Mouse (Mus musculus): ENCODE data around the gene Myt1l. TPM values are rescaled to one million over a fixed set of nuclear protein-coding genes. Genes with fewer than 3 reads are reported as not detected.

The Myt1l gene
- polyA plus RNA-seq, 1 experiment, result 369 TPM

GRCm38 (mm10) chr12:29755086-29755871, 227.1 kb downstream of the Myt1l start:
- Histone ChIP-seq H3K4me1 (ENCODE audit: control insufficient read depth, insufficient read depth, low read length) (no peaks in the 10 kb centered on the region), H3K27ac (ENCODE audit: insufficient read depth, low read depth, low read length) (no peak overlapping the region), H3K4me3 (ENCODE audit: insufficient read depth, low read depth, low read length) (no peak overlapping the region)
- 79% methylated on average over 5 of the region's 5 CpGs for WGBS
- TF ChIP-seq POLR2A (IDR thresholded peaks at IDR 0.05; ENCODE audit: insufficient read depth, low read depth, low read length) (no peak), CTCF (IDR thresholded peaks at IDR 0.05; ENCODE audit: insufficient read depth, low read depth, low read length) (no peak)

DNA sequence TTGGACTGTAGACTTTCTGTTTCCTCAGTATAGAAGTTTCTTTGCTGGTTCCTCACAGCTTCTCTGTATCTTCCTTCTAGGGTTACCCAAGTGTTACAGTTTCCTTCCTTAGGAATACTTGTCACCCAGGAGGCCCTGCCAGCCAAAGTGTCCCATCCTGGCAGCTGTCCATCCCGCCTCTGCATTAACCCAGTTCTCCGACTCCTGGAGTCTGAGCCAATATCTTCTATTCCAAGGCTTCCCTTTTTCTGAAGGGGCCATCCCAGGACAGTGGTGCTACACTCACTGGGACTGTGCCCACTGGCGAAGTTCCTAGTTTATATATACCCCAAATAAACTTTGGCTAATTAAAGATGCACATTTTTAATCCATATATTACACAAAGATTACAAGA, 227.7 kb downstream of the Myt1l start:
- TF ChIP-seq CTCF (IDR thresholded peaks at IDR 0.05; ENCODE audit: insufficient read depth, low read depth, low read length) (no peak), POLR2A (IDR thresholded peaks at IDR 0.05; ENCODE audit: insufficient read depth, low read depth, low read length) (no peak)
- Histone ChIP-seq H3K27ac (ENCODE audit: insufficient read depth, low read depth, low read length) (no peak overlapping the region), H3K4me3 (ENCODE audit: insufficient read depth, low read depth, low read length) (no peak overlapping the region), H3K4me1 (ENCODE audit: control insufficient read depth, insufficient read depth, low read length) (no peaks in the 10 kb centered on the region)
- WGBS, result 81% methylated on average over 3 of the region's 3 CpGs

DNA sequence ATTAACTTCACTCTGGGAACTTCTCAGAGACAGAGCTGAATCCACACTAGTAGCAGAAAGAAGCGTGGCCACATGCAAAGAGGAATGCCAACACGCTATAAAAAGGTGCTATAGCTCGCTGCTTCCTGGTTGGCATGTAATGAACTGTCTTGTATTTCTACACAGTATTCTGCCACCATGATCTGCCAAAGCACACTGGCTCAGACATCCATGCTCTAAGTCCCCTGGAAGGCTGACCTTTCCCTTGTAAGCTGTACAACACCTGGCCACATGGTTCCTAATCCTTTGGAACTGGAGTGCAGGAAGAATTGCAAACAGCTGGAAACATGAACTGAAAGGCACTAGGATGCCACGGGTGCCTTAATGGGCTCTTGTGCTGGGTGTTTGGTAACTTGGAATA, 232.4 kb downstream of the Myt1l start:
- H3K27ac ChIP-seq (ENCODE audit: insufficient read depth, low read depth, low read length), result no peak overlapping the region

DNA sequence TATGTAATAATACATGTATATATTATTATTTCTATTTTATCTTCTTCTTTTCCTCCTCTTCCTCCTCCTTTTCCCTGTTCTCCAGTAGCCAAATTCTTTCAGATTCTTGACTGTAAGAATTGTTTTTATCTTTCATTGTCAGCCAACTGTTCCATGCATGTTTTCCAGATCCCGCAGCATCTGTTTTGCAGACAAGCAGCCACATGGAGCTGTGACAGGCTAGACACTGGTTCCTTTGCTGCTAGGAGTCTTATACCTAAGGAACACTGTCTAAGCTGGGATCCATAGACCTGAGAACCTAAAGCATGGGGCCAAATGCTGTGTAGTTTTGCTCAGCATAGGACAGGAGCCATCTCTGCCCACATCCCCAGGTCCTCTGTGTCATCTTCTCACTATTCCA, 238.0 kb downstream of the Myt1l start:
- Histone ChIP-seq H3K4me1 (ENCODE audit: control insufficient read depth, insufficient read depth, low read length) (0 out of 2 replicates have a peak, but pooled peaks cover 2% of the 10 kb centered on the region), H3K4me3 (ENCODE audit: insufficient read depth, low read depth, low read length) (no peak overlapping the region), H3K27ac (ENCODE audit: insufficient read depth, low read depth, low read length) (no peak overlapping the region)
- 85% methylated on average over 1 of the region's 1 CpGs for WGBS
- TF ChIP-seq POLR2A (IDR thresholded peaks at IDR 0.05; ENCODE audit: insufficient read depth, low read depth, low read length) (no peak), CTCF (IDR thresholded peaks at IDR 0.05; ENCODE audit: insufficient read depth, low read depth, low read length) (no peak)

More for the DNA sequence above, 232.4 kb downstream of the Myt1l start:
- no peak overlapping the region for H3K4me3 ChIP-seq (ENCODE audit: insufficient read depth, low read depth, low read length)
- 69% methylated on average over 4 of the region's 4 CpGs for WGBS
- no peaks in the 10 kb centered on the region for H3K4me1 ChIP-seq (ENCODE audit: control insufficient read depth, insufficient read depth, low read length)
- no peak for TF ChIP-seq POLR2A (IDR thresholded peaks at IDR 0.05; ENCODE audit: insufficient read depth, low read depth, low read length)
- no peak for TF ChIP-seq CTCF (IDR thresholded peaks at IDR 0.05; ENCODE audit: insufficient read depth, low read depth, low read length)

DNA sequence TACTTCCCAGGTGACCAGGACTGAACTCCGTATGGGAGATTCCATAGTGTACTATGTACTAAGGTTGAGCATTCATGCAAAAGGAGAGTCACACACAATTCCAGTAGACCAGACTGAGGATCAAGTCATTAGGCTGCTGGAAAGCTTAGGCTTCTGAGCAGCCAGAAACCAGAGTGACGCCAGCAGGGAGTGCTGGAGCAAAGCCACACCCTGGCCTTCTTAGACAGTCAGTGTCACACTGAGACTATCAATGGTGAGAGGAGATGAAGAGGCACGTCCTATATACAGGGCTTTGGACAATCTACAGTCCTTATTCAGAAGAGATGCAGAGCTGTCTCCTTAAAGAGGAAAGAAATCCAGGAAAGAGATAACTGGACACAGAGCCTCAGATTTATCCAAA, 243.6 kb downstream of the Myt1l start:
- H3K4me3 ChIP-seq (ENCODE audit: insufficient read depth, low read depth, low read length), result no peak overlapping the region
- WGBS, result 61% methylated on average over 3 of the region's 3 CpGs
- no peak overlapping the region for H3K27ac ChIP-seq (ENCODE audit: insufficient read depth, low read depth, low read length)
- 0 out of 2 replicates have a peak, but pooled peaks cover 4% of the 10 kb centered on the region for H3K4me1 ChIP-seq (ENCODE audit: control insufficient read depth, insufficient read depth, low read length)
- TF ChIP-seq CTCF (IDR thresholded peaks at IDR 0.05; ENCODE audit: insufficient read depth, low read depth, low read length) (no peak), POLR2A (IDR thresholded peaks at IDR 0.05; ENCODE audit: insufficient read depth, low read depth, low read length) (no peak)

GRCm38 (mm10) chr12:29772401-29772800, 244.2 kb downstream of the Myt1l start:
- H3K27ac ChIP-seq (ENCODE audit: insufficient read depth, low read depth, low read length), result no peak overlapping the region
- H3K4me1 ChIP-seq (ENCODE audit: control insufficient read depth, insufficient read depth, low read length), result 0 out of 2 replicates have a peak, but pooled peaks cover 4% of the 10 kb centered on the region
- no peak for TF ChIP-seq POLR2A (IDR thresholded peaks at IDR 0.05; ENCODE audit: insufficient read depth, low read depth, low read length)
- TF ChIP-seq CTCF (IDR thresholded peaks at IDR 0.05; ENCODE audit: insufficient read depth, low read depth, low read length), result no peak
- no peak overlapping the region for H3K4me3 ChIP-seq (ENCODE audit: insufficient read depth, low read depth, low read length)

- 96% methylated on average over 2 of the region's 2 CpGs for WGBS
- TF ChIP-seq CTCF (IDR thresholded peaks at IDR 0.05; ENCODE audit: insufficient read depth, low read depth, low read length) (no peak), POLR2A (IDR thresholded peaks at IDR 0.05; ENCODE audit: insufficient read depth, low read depth, low read length) (no peak)
- Histone ChIP-seq H3K27ac (ENCODE audit: insufficient read depth, low read depth, low read length) (no peak overlapping the region), H3K4me1 (ENCODE audit: control insufficient read depth, insufficient read depth, low read length) (no peaks in the 10 kb centered on the region), H3K4me3 (ENCODE audit: insufficient read depth, low read depth, low read length) (no peak overlapping the region)
These were observed 250.7 kb downstream of the Myt1l start for GRCm38 (mm10) chr12:29778901-29779300.

- H3K4me1 ChIP-seq (ENCODE audit: control insufficient read depth, insufficient read depth, low read length), result peaks cover 10% of the 10 kb centered on the region
- H3K4me3 ChIP-seq (ENCODE audit: insufficient read depth, low read depth, low read length), result no peak overlapping the region
- H3K27ac ChIP-seq (ENCODE audit: insufficient read depth, low read depth, low read length), result peak overlapping the region; percentile 38
- WGBS, result 13% methylated on average over 16 of the region's 16 CpGs
- TF ChIP-seq POLR2A (IDR thresholded peaks at IDR 0.05; ENCODE audit: insufficient read depth, low read depth, low read length), result no peak
- TF ChIP-seq CTCF (IDR thresholded peaks at IDR 0.05; ENCODE audit: insufficient read depth, low read depth, low read length), result no peak
These were observed 261.3 kb downstream of the Myt1l start for GRCm38 (mm10) chr12:29789319-29790050.

DNA sequence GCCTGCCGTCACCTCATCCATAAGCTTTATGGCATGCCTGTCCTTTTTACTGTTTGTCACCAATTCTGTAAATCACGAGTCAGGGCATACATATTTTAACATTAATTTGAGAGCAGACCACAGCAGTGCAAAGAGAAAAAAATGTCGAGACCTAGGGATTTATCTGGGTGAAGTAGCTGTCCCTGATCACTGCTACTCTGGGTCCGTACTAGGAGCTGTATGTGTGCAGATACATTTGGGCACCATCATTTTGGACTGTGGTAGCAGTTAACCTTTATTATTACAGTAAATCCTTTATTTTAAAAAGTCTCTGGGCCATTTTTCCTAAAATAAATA, 261.8 kb downstream of the Myt1l start:
- WGBS, result 35% methylated on average over 4 of the region's 4 CpGs
- Histone ChIP-seq H3K4me3 (ENCODE audit: insufficient read depth, low read depth, low read length) (no peak overlapping the region), H3K27ac (ENCODE audit: insufficient read depth, low read depth, low read length) (peak overlapping the region; percentile 38), H3K4me1 (ENCODE audit: control insufficient read depth, insufficient read depth, low read length) (peaks cover 10% of the 10 kb centered on the region)
- no peak for TF ChIP-seq CTCF (IDR thresholded peaks at IDR 0.05; ENCODE audit: insufficient read depth, low read depth, low read length)
- no peak for TF ChIP-seq POLR2A (IDR thresholded peaks at IDR 0.05; ENCODE audit: insufficient read depth, low read depth, low read length)
